Mouse (Mus musculus): ENCODE results near the gene Sugct.

DNA sequence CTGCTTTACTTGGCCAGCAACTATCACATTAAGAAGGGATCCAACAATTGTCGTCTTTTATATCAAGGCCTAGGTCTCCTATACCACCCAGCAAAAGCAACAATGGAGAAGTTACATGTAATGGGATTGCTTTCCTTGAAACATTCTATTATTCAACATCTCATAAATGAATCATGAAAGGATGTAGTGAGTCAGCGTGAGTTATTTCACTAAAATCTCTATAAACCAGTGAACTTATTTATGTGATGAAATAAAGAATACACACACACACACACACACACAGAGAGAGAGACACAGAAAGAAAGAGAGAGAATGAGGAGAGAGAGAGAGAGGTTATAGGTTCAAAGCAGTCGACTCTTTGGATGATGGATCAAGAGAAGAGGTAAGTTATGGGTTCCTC, 856.9 kb downstream of the Sugct start:
- TF ChIP-seq HCFC1 (IDR thresholded peaks at IDR 0.05; ENCODE audit: borderline replicate concordance, insufficient read depth, low read length) = no peak
- no peak for TF ChIP-seq MAFK (IDR thresholded peaks at IDR 0.05; ENCODE audit: insufficient read depth, low read depth, low read length)
